Mouse (Mus musculus): ENCODE measurements around the gene Olfr91.
A peak's percentile ranks its signal among the peaks of the same experiment; 100 is the strongest.

Olfr91 gene

GRCm38 (mm10) chr17:37061435-37061834, 36.6 kb downstream of the Olfr91 start:
- DNase-seq (ENCODE audit: low spot score in 2 of 2) = no peak

DNA sequence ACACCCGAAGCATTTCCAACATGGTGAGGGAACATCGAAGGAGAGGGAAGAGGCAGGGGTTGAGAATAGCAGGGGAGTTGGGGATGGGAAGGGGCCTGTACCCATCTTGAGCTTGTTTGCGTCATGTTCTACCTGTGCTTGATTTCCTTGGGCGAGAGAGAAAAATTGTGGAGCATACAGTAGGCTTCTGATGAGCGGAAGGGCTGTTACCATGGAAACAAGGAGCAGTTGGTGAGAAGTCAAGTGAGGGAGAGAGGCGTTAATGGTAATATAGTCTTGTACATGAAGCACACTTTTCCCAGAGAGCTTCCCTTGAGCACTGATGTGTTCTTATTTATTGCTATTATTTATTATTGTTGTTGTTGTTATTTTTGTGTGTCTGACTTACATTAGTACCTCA, 41.1 kb downstream of the Olfr91 start:
- no peak for DNase-seq (ENCODE audit: low spot score in 2 of 2)

- DNase-seq (ENCODE audit: low spot score in 2 of 2) = no peak
Measured at GRCm38 (mm10) chr17:37051745-37052144, 46.3 kb downstream of the Olfr91 start.

- no peak for DNase-seq (ENCODE audit: low spot score in 2 of 2)
Measured at GRCm38 (mm10) chr17:37050876-37051275, 47.2 kb downstream of the Olfr91 start.

GRCm38 (mm10) chr17:37050399-37050798, 47.7 kb downstream of the Olfr91 start:
- peak; percentile 89 to 93 for DNase-seq (ENCODE audit: low spot score in 2 of 2)

- DNase-seq (ENCODE audit: low spot score in 2 of 2) = peak; percentile 73 to 78
Measured at GRCm38 (mm10) chr17:37049570-37050310, 48.3 kb downstream of the Olfr91 start.

DNA sequence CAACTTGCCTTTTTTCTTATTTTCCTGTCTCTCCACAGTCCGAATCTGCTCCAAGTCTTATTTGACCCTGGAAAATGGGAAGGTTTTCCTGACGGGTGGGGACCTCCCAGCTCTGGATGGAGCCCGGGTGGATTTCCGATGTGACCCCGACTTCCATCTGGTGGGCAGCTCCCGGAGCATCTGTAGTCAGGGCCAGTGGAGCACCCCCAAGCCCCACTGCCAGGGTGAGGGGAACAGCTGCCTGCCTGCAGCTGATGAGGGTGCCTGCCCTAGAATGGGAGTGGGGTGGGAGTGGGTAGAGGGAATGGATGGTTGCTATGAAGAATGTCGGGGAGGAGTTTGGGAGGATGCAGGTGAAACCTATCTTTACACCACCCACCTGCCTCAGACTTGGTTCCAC, 49.7 kb downstream of the Olfr91 start:
- no peak for DNase-seq (ENCODE audit: low spot score in 2 of 2)

- no peak for DNase-seq (ENCODE audit: low spot score in 2 of 2)
Measured at GRCm38 (mm10) chr17:37047981-37048380, 50.1 kb downstream of the Olfr91 start.

DNA sequence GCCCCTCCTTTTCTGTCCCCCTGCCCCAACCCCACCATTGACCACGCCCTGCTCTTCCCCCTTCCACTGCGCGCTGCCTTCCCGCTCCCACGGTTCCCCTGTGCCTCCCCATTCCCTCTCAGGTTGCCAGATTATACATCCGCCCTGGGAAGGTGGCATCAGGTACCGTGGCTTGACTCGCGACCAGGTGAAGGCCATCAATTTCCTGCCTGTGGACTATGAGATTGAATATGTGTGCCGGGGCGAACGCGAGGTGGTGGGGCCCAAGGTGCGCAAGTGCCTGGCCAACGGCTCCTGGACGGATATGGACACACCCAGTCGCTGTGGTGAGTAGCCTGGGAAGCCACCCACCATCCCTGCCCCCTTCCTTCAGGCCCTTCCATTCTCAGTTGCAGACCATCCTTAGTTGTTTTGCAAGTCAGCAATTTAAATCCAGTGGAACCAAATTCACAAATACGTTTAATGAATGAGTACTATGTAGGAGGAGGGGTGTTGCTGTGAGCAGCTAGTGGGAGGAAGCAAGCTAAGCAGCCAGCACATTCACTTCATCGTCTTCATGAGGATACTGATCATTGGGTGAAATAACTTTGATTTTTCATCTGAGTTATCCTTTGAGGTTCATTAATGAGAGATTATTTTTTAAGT, 50.6 kb downstream of the Olfr91 start:
- no peak for DNase-seq (ENCODE audit: low spot score in 2 of 2)

- no peak for DNase-seq (ENCODE audit: low spot score in 2 of 2)
Measured at GRCm38 (mm10) chr17:37046312-37047112, 51.6 kb downstream of the Olfr91 start.

DNA sequence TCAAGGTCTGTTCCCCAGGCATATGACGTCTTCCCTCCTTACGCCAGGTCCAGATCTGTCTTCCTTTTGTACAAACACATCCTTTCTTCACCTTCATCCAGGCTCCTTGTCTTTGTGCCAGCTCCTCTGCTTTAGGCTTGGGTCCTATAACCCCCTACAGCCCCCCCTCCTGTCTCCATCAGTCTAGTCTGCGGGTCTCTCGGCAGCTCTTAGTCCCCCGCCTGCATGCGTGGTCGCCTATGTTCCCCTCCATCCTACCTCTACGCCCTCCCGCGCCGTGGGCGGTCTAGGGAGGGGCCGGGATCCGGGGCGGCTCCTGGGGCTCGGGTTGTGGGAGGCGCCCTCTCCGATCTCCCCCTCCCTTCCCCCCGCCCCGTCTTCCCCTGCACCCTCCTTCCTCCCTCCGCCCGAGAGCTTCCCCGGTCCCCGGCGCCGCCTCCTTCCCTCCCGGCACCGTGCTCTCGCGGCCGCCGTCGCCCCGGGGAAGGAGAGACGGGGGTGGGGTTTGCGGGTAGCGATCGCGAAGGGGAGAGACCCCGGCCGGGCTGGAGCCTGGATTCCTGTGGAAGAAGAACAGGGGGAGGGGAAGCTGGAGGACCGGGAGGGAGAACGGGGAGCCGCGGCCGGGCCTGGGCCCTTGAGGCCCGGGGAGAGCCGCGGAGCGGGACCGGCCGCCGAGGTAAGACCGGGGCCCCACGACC, 52.3 kb downstream of the Olfr91 start, which contains the start of gene Gabbr1:
Gene Gabbr1 (plus strand): TSS at position 356 of the 701 bp plus-strand sequence.
- DNase-seq (ENCODE audit: low spot score in 2 of 2) = peak; percentile 59 to 73

GRCm38 (mm10) chr17:37044651-37045244, 53.3 kb downstream of the Olfr91 start:
- no peak for DNase-seq (ENCODE audit: low spot score in 2 of 2)

Measured in right cerebral cortex, postnatal 36 days (tissue).